Mouse (Mus musculus): ENCODE measurements around the gene Mtor.

The Mtor gene

DNA sequence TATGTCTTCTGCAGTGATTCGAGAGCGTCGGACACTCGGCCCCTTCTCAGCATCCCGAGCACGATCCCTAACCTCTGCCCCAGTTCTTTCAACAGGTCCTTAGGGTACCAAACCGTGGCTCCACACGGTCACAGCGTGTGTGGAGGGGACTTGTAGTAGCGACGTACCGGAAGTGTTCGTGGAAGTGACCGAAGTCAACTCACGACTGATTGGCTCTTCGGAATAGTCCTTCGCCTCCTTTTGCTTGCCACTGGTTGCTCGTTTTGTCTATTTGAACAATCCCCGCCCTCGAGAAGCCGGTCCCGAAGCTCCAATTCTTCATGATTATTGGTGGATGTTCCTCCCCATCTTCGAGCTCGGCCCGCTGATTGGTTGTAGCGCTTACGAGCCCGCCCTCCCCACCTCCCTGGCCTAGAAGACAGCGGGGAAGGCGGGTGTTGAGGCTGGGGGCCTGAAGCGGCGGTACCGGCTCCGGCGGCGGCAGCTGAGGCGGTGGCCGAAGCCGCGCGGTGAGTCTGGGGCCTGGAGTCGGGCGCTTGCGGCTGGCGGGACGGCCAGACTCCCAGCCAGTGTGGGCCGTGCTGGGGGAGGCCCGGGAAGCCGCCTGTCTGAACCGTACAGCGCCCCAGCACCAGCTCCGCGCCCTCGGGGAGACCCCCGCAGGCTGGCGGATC lies at the start of gene Mtor:
Gene Mtor (plus strand): TSS at position 433 of the 674 bp plus-strand sequence.
- no peak for TF ChIP-seq GATA4 (IDR thresholded peaks at IDR 0.05; ENCODE audit: insufficient replicate concordance, low read length)

DNA sequence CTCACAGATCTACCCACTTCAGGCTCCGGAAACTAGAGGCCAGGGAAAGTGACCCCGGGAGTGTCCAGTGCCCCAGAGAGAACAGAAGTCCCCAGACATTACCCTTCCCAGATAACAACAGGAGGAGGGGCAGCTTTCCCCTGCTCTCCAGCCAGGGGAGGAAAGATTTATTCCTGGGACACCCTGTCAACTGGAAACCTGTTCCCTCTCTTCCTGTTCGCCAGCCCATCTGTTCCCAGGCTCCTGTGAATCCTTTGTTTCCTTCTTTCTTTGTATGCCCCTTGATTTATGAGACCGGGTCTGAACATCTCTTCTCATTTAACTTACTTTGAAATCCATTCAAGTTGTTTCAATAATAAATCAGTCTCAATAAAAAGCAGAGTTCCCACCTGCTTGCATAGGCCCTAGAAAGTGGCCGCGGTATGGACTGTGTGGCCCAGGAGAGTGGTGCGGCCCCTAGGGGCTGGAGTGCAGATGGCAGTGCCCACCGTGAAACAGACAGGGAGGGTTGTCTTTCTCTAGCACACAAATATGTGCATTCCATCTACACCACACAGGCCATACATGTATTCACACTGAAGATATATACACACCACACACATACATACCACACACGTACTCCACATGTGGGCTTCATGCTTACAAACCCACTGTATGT lies 48.8 kb upstream of the Mtor start:
- TF ChIP-seq GATA4 (IDR thresholded peaks at IDR 0.05; ENCODE audit: insufficient replicate concordance, low read length): no peak

- TF ChIP-seq GATA4 (IDR thresholded peaks at IDR 0.05; ENCODE audit: insufficient replicate concordance, low read length): no peak
Observed at GRCm38 (mm10) chr4:148403402-148403801, 45.0 kb upstream of the Mtor start.

DNA sequence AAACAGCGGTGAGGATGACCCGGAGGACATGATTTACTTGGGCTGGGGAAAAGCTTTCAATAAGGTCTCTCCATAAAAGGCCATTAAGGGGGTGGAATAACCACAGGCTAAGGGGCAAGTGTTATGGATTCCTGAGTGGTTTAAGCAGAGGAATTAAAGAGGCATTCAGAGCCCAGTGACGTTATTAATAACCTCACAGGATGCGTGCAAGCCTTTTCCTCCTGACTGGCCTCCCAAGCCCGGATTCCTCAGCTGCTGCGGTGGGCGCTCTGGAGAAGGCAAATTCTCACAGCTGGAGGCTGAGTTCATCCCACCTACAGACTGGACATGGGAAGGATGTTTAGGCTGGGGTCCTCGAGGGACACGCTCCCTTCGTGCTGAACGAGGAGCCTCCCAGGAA lies 43.7 kb upstream of the Mtor start:
- no peak for TF ChIP-seq GATA4 (IDR thresholded peaks at IDR 0.05; ENCODE audit: insufficient replicate concordance, low read length)

GRCm38 (mm10) chr4:148405255-148405788 lies 43.1 kb upstream of the Mtor start:
- TF ChIP-seq GATA4 (IDR thresholded peaks at IDR 0.05; ENCODE audit: insufficient replicate concordance, low read length): no peak

- TF ChIP-seq GATA4 (IDR thresholded peaks at IDR 0.05; ENCODE audit: insufficient replicate concordance, low read length): no peak
Observed at GRCm38 (mm10) chr4:148408256-148408975, 40.0 kb upstream of the Mtor start.

DNA sequence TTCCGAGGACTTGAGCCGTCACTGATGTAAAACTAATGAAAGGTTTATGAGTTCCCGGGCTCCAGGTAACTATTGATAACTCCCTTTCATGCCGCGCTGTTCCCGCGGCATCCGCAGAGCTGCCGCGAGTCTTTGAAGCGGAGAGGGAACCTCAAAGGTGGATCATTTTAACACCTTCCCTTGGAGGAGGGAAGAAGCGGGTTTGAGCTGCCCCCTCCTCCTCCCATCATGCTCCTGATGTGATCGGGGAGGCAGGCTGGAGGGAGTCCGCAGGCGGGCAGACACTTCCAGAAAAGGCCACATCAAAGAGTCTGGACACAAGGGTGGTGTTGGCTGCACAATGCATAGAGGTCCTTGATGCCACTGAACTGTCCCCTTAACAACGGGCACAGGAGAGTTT lies 32.8 kb upstream of the Mtor start:
- no peak for TF ChIP-seq GATA4 (IDR thresholded peaks at IDR 0.05; ENCODE audit: insufficient replicate concordance, low read length)

- no peak for TF ChIP-seq GATA4 (IDR thresholded peaks at IDR 0.05; ENCODE audit: insufficient replicate concordance, low read length)
Observed at GRCm38 (mm10) chr4:148417074-148417526, 31.3 kb upstream of the Mtor start.

GRCm38 (mm10) chr4:148417559-148417958 lies 30.9 kb upstream of the Mtor start:
- TF ChIP-seq GATA4 (IDR thresholded peaks at IDR 0.05; ENCODE audit: insufficient replicate concordance, low read length): no peak

GRCm38 (mm10) chr4:148426950-148427850 lies 21.2 kb upstream of the Mtor start:
- TF ChIP-seq GATA4 (IDR thresholded peaks at IDR 0.05; ENCODE audit: insufficient replicate concordance, low read length): no peak

DNA sequence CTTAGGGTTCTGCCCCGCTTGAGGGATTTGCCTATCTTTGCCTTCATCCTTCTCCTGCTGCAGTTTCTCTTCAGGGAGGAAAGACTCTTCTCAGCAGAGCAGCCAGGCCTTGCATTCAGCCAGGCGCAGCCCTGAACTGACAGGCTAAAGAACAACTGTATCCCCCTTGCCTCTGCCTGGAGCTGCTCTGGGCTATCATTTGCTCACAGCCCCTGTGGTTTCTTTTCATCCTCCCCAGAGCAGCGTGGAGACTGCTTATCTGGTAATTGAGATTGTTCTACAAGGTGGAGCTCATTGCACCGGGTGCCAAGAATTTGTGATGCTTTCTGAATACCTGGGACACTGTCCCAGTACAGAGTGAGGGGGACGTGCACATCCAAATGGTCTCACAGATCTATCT lies 19.9 kb upstream of the Mtor start:
- TF ChIP-seq GATA4 (IDR thresholded peaks at IDR 0.05; ENCODE audit: insufficient replicate concordance, low read length): no peak

GRCm38 (mm10) chr4:148429121-148429520 lies 19.3 kb upstream of the Mtor start:
- no peak for TF ChIP-seq GATA4 (IDR thresholded peaks at IDR 0.05; ENCODE audit: insufficient replicate concordance, low read length)

DNA sequence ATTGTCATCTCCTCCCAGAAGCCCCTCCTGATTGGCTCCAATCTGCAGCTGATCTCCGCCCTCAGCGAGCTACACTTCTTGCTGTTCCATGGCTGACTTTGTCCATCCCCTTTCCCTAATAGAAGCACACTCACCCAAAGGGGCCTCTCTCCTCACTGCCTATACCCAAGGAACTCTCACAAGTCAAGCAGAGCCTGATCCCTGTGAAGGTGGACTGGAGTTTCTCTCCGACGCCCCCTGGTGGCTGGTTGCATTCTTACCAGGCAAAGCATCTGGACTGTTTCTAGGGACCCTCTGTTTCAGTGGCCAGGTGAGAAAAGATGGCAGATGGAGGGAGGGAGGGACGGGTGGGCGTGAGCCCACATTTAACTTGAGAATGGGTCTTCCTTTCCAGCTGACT lies 18.7 kb upstream of the Mtor start:
- TF ChIP-seq GATA4 (IDR thresholded peaks at IDR 0.05; ENCODE audit: insufficient replicate concordance, low read length): no peak

- TF ChIP-seq GATA4 (IDR thresholded peaks at IDR 0.05; ENCODE audit: insufficient replicate concordance, low read length): no peak
Observed at GRCm38 (mm10) chr4:148430880-148431519, 17.4 kb upstream of the Mtor start.

All from liver, adult (tissue).